Mouse (Mus musculus) embryo, embryonic 11.5 days (tissue): ENCODE measurements around the gene Plekha6.
"Not testable (repeated sequence)": the region's sequence is repeated elsewhere in the genome, so short reads cannot be mapped to it uniquely, and the experiment has no call there.

Experiments used
- DNase-seq: peaks from one replicate; pipeline ENCODE4 v3.0.0-alpha.2; 2012; ENCODE audit warnings: low read depth, low spot score

Gene Plekha6

GRCm38 (mm10) chr1:133321267-133321925, 157.4 kb downstream of the Plekha6 start, which contains the start of gene Kiss1:
Gene Kiss1, plus strand, starts transcription at chr1:133321875.
- DNase-seq = no peak

GRCm38 (mm10) chr1:133323333-133323732, 159.3 kb downstream of the Plekha6 start:
- DNase-seq = no peak

GRCm38 (mm10) chr1:133325951-133326350, 161.9 kb downstream of the Plekha6 start:
- no peak for DNase-seq

GRCm38 (mm10) chr1:133327094-133327493, 163.1 kb downstream of the Plekha6 start:
- no peak for DNase-seq

GRCm38 (mm10) chr1:133328299-133328795, 164.3 kb downstream of the Plekha6 start:
- DNase-seq = no peak

- DNase-seq = no peak
Measured at GRCm38 (mm10) chr1:133328896-133329637, 165.1 kb downstream of the Plekha6 start.

- DNase-seq = no peak
Measured at GRCm38 (mm10) chr1:133329638-133329964, 165.6 kb downstream of the Plekha6 start.

- no peak for DNase-seq
Measured at GRCm38 (mm10) chr1:133331142-133331541, 167.1 kb downstream of the Plekha6 start.

GRCm38 (mm10) chr1:133332656-133333430, 168.8 kb downstream of the Plekha6 start:
- no peak for DNase-seq

- DNase-seq = no peak
Measured at GRCm38 (mm10) chr1:133333937-133334336, 169.9 kb downstream of the Plekha6 start.

- not testable (repeated sequence) for DNase-seq
Measured at GRCm38 (mm10) chr1:133340403-133340802, 176.4 kb downstream of the Plekha6 start.

- no peak for DNase-seq
Measured at GRCm38 (mm10) chr1:133344357-133344756, 180.3 kb downstream of the Plekha6 start.

- no peak for DNase-seq
Measured at GRCm38 (mm10) chr1:133346531-133346930, 182.5 kb downstream of the Plekha6 start.

- DNase-seq = no peak
Measured at GRCm38 (mm10) chr1:133347226-133347625, 183.2 kb downstream of the Plekha6 start.

- no peak for DNase-seq
Measured at GRCm38 (mm10) chr1:133347693-133348520, 183.9 kb downstream of the Plekha6 start.

- no peak for DNase-seq
Measured at GRCm38 (mm10) chr1:133350210-133350609, 186.2 kb downstream of the Plekha6 start, which contains the start of gene Ren1. Gene Ren1, plus strand, starts transcription at chr1:133350510.

GRCm38 (mm10) chr1:133351762-133352161, 187.8 kb downstream of the Plekha6 start:
- DNase-seq = no peak
